Mouse (Mus musculus) B cell, adult 2 months (primary cell): ENCODE measurements around the gene Wdpcp.
"Not testable (repeated sequence)": the region's sequence is repeated elsewhere in the genome, so short reads cannot be mapped to it uniquely, and the experiment has no call there.

Experiments
- DNase-seq, 2 experiments: peaks; one replicate each; pipeline ENCODE4 v3.0.0; 2022

Wdpcp gene

GRCm38 (mm10) chr11:21571700-21572381, at the start of gene Wdpcp, which contains the start of gene Mdh1:
Gene Wdpcp (plus strand): TSS chr11:21572235.
Gene Mdh1 (minus strand): TSS chr11:21572367.
- peak; percentile 90 to 93 for DNase-seq

GRCm38 (mm10) chr11:21528676-21529394, 43.2 kb upstream of the Wdpcp start:
- DNase-seq = no peak

GRCm38 (mm10) chr11:21530856-21531255, 41.2 kb upstream of the Wdpcp start:
- DNase-seq = not testable (repeated sequence)

GRCm38 (mm10) chr11:21540072-21540471, 32.0 kb upstream of the Wdpcp start:
- DNase-seq = no peak

GRCm38 (mm10) chr11:21540622-21541021, 31.4 kb upstream of the Wdpcp start:
- no peak for DNase-seq

- DNase-seq = no peak
These were observed 29.3 kb upstream of the Wdpcp start for GRCm38 (mm10) chr11:21542731-21543130.

GRCm38 (mm10) chr11:21545021-21545420, 27.0 kb upstream of the Wdpcp start:
- DNase-seq = no peak

GRCm38 (mm10) chr11:21545951-21546350, 26.1 kb upstream of the Wdpcp start:
- DNase-seq = no peak

- DNase-seq = no peak
These were observed 25.4 kb upstream of the Wdpcp start for GRCm38 (mm10) chr11:21546671-21547070.

GRCm38 (mm10) chr11:21547518-21547917, 24.5 kb upstream of the Wdpcp start:
- no peak for DNase-seq

- peak; percentile 18 to 27 for DNase-seq
These were observed 23.0 kb upstream of the Wdpcp start for GRCm38 (mm10) chr11:21549052-21549451.

GRCm38 (mm10) chr11:21549754-21550153, 22.3 kb upstream of the Wdpcp start:
- DNase-seq = peak; percentile 18 to 27

GRCm38 (mm10) chr11:21550222-21551173, 21.5 kb upstream of the Wdpcp start:
- peak in 1 of 2 experiments; percentile 18 for DNase-seq

GRCm38 (mm10) chr11:21552049-21552448, 20.0 kb upstream of the Wdpcp start:
- DNase-seq = no peak

GRCm38 (mm10) chr11:21559727-21560126, 12.3 kb upstream of the Wdpcp start:
- DNase-seq = no peak

GRCm38 (mm10) chr11:21561347-21561746, 10.7 kb upstream of the Wdpcp start:
- DNase-seq = no peak

- no peak for DNase-seq
These were observed 8.3 kb upstream of the Wdpcp start for GRCm38 (mm10) chr11:21563617-21564325.

- DNase-seq = no peak
These were observed 7.2 kb upstream of the Wdpcp start for GRCm38 (mm10) chr11:21564681-21565405.

GRCm38 (mm10) chr11:21566934-21567333, 5.1 kb upstream of the Wdpcp start:
- DNase-seq = no peak

- DNase-seq = no peak
These were observed 4.3 kb upstream of the Wdpcp start for GRCm38 (mm10) chr11:21567733-21568132.

GRCm38 (mm10) chr11:21569002-21569401, 3.0 kb upstream of the Wdpcp start:
- peak; percentile 45 for DNase-seq
